In genomic region chr9:40873556-40874470, GRCm38 (mm10) we compare ENCODE assay signal across 9 mouse cellular contexts. TPM values are rescaled to one million over a fixed set of nuclear protein-coding genes. Genes with fewer than 3 reads are reported as not detected.
A peak's percentile ranks its signal among the peaks of the same experiment; 100 is the strongest.
DNase-seq lines count a peak whose midpoint lies in the region; ATAC-seq lines count a peak whose summit lies in the region.
"Had no signal": no experiment of that assay in that cellular context is flagged by ENCODE, and none has a peak within 500 bp of the region (broad histone marks: within the 10 kb centered on the region; RNA-seq: fewer than 3 reads in every experiment).

Gene Bsx (plus strand): TSS chr9:40874127.

- no peaks in the 10 kb centered on the region for H3K36me3 ChIP-seq in heart, embryonic 15.5 days
- no peaks in the 10 kb centered on the region for H3K36me3 ChIP-seq in midbrain, embryonic 11.5 days (ENCODE audit: control insufficient read depth, insufficient read depth, low read length)
- H3K36me3 ChIP-seq: liver, embryonic 15.5 days had no signal

- H3K9me3 ChIP-seq in heart, embryonic 15.5 days (replicated peaks) = no peaks in the 10 kb centered on the region
- H3K9me3 ChIP-seq in midbrain, embryonic 11.5 days (ENCODE audit: control insufficient read depth, low read length) = no peaks in the 10 kb centered on the region
- H3K9me3 ChIP-seq: liver, embryonic 15.5 days had no signal

- 3% methylated on average over 32 of the region's 32 CpGs for WGBS in heart, embryonic 15.5 days
- 3% methylated on average over 32 of the region's 32 CpGs for WGBS in midbrain, embryonic 11.5 days

- peaks cover 96% of the 10 kb centered on the region for H3K27me3 ChIP-seq in heart, embryonic 15.5 days
- H3K27me3 ChIP-seq in midbrain, embryonic 11.5 days (ENCODE audit: control insufficient read depth, insufficient read depth, low read length) = peaks cover 93% of the 10 kb centered on the region

- H3K4me3 ChIP-seq in heart, embryonic 15.5 days = peak within 1 kb of the TSS; percentile 34
- no peak within 1 kb of the TSS for H3K4me3 ChIP-seq in midbrain, embryonic 11.5 days (ENCODE audit: low read depth, low read length)
- H3K4me3 ChIP-seq: liver, embryonic 15.5 days had no signal

- H3K27ac ChIP-seq in heart, embryonic 15.5 days = no peak within 1 kb of the TSS
- H3K27ac ChIP-seq in midbrain, embryonic 11.5 days (ENCODE audit: low read depth, low read length) = no peak within 1 kb of the TSS
- H3K27ac ChIP-seq: liver, embryonic 15.5 days had no signal

- peak; percentile 54 for DNase-seq in left cerebral cortex, postnatal 4 days
- DNase-seq in left cerebral cortex, postnatal 25 days (ENCODE audit: low spot score in 2 of 2) = no peak
- peak; percentile 9 for DNase-seq in c-Kit-positive CD71-positive TER-119-negative erythroid progenitor cells, embryonic 14.5 days (ENCODE audit: low read depth)
- peak; percentile 86 for DNase-seq in kidney, postnatal 10 days
- DNase-seq in midbrain, embryonic 11.5 days (ENCODE audit: low spot score, missing footprints) = peak; percentile 97
- DNase-seq in thymus, postnatal 25 days = peak; percentile 34
- DNase-seq in c-Kit-positive CD71-positive TER-119-positive erythroid progenitor cells, embryonic 14.5 days (ENCODE audit: low spot score) = no peak

- H3K9ac ChIP-seq in heart, embryonic 15.5 days = no peak within 1 kb of the TSS
- no peak within 1 kb of the TSS for H3K9ac ChIP-seq in midbrain, embryonic 11.5 days (ENCODE audit: low read length)
- H3K9ac ChIP-seq: liver, embryonic 15.5 days had no signal

- no peak; the same call in 1 of the 2 replicates for ATAC-seq in heart, embryonic 15.5 days (replicated peaks; ENCODE audit: insufficient number of reproducible peaks, insufficient read depth, low FRiP score, low read depth)
- peak; percentile 84 for ATAC-seq in midbrain, embryonic 11.5 days (ENCODE audit: low FRiP score)

- intact Hi-C loops in left cerebral cortex, postnatal 4 days (cut with DNase I) = no loop called here
- intact Hi-C loops in left cerebral cortex, postnatal 25 days (cut with DNase I) = loop anchor here (2.0 kb wide), 1 partner anchor 53 kb away; no protein-coding TSS in a partner anchor

- peak within 1 kb of the TSS; percentile 44 for H3K4me2 ChIP-seq in heart, embryonic 15.5 days
- peak within 1 kb of the TSS; percentile 2 for H3K4me2 ChIP-seq in midbrain, embryonic 11.5 days
- H3K4me2 ChIP-seq: liver, embryonic 15.5 days had no signal

- H3K4me1 ChIP-seq in heart, embryonic 15.5 days (replicated peaks) = peaks cover 18% of the 10 kb centered on the region
- H3K4me1 ChIP-seq in midbrain, embryonic 11.5 days (ENCODE audit: control insufficient read depth, insufficient read depth, low read length) = peaks cover 8% of the 10 kb centered on the region; the same call in 1 of the 2 replicates

RNA-seq across cellular contexts. Expression of gene Bsx, which starts in this region (rescaled TPM):
- total RNA-seq in left cerebral cortex, postnatal 4 days (2021) = not detected
- total RNA-seq in left cerebral cortex, postnatal 25 days (2021) = under 1 TPM in 1 of 2 experiments, not detected in 1; 0.16 TPM
- not detected in 2 replicates for polyA plus RNA-seq in heart, embryonic 15.5 days (2015; fragmentation: Nextera tagmentation; extraction: Ambion mirVana)
- polyA plus RNA-seq in midbrain, embryonic 11.5 days (2014; fragmentation: Nextera tagmentation; extraction: Ambion mirVana) = 0.22 and 0.50 TPM in 2 replicates
- polyA plus RNA-seq: liver, embryonic 15.5 days had no signal

Comparison
In these comparisons a context has a peak if more than half of its experiments do, and no peak if none do; other contexts are left out.
1. Peak in DNase-seq in left cerebral cortex, postnatal 4 days; RNA of the gene not detected or under 1 TPM.
2. Peak in DNase-seq, ATAC-seq and H3K4me2 ChIP-seq in midbrain, embryonic 11.5 days; RNA of the gene not detected or under 1 TPM.
3. DNase-seq: peak in c-Kit-positive CD71-positive TER-119-negative erythroid progenitor cells, embryonic 14.5 days (single experiment), kidney, postnatal 10 days (single experiment) and thymus, postnatal 25 days (single experiment); none in left cerebral cortex, postnatal 25 days (0 of 2) and c-Kit-positive CD71-positive TER-119-positive erythroid progenitor cells, embryonic 14.5 days (single experiment).